Mouse (Mus musculus): ENCODE results near the gene Csrp3.

The Csrp3 gene

GRCm38 (mm10) chr7:48847820-48848650 is at the start of gene Csrp3:
TSS of gene Csrp3 (minus strand) at chr7:48848033.
- peak; percentile 69 to 77 for DNase-seq (ENCODE audit: low spot score in 2 of 2)

GRCm38 (mm10) chr7:48896051-48896450 is 48.2 kb upstream of the Csrp3 start:
- no peak for DNase-seq (ENCODE audit: low spot score in 2 of 2)

GRCm38 (mm10) chr7:48895475-48895874 is 47.6 kb upstream of the Csrp3 start:
- DNase-seq (ENCODE audit: low spot score in 2 of 2), result no peak

GRCm38 (mm10) chr7:48894763-48895162 is 46.9 kb upstream of the Csrp3 start:
- no peak for DNase-seq (ENCODE audit: low spot score in 2 of 2)

GRCm38 (mm10) chr7:48894152-48894551 is 46.3 kb upstream of the Csrp3 start:
- peak in 1 of 2 experiments; percentile 52 for DNase-seq (ENCODE audit: low spot score in 2 of 2)

- no peak for DNase-seq (ENCODE audit: low spot score in 2 of 2)
Observed at GRCm38 (mm10) chr7:48893093-48893492, 45.3 kb upstream of the Csrp3 start.

GRCm38 (mm10) chr7:48891029-48891428 is 43.2 kb upstream of the Csrp3 start:
- DNase-seq (ENCODE audit: low spot score in 2 of 2), result no peak

GRCm38 (mm10) chr7:48888751-48889150 is 40.9 kb upstream of the Csrp3 start:
- no peak for DNase-seq (ENCODE audit: low spot score in 2 of 2)

- no peak for DNase-seq (ENCODE audit: low spot score in 2 of 2)
Observed at GRCm38 (mm10) chr7:48887973-48888372, 40.1 kb upstream of the Csrp3 start.

GRCm38 (mm10) chr7:48884266-48884611 is 36.4 kb upstream of the Csrp3 start:
- DNase-seq (ENCODE audit: low spot score in 2 of 2), result no peak

- DNase-seq (ENCODE audit: low spot score in 2 of 2), result no peak
Observed at GRCm38 (mm10) chr7:48883525-48884265, 35.9 kb upstream of the Csrp3 start.

GRCm38 (mm10) chr7:48881971-48882609 is 34.3 kb upstream of the Csrp3 start:
- peak in 1 of 2 experiments; percentile 35 for DNase-seq (ENCODE audit: low spot score in 2 of 2)

GRCm38 (mm10) chr7:48881486-48881885 is 33.7 kb upstream of the Csrp3 start, which contains the start of gene E2f8:
TSS of gene E2f8 (minus strand) at chr7:48881596.
- DNase-seq (ENCODE audit: low spot score in 2 of 2), result peak; percentile 49 to 59

GRCm38 (mm10) chr7:48880591-48881481 is 33.0 kb upstream of the Csrp3 start:
- DNase-seq (ENCODE audit: low spot score in 2 of 2), result peak; percentile 93 to 95

- no peak for DNase-seq (ENCODE audit: low spot score in 2 of 2)
Observed at GRCm38 (mm10) chr7:48879574-48879973, 31.7 kb upstream of the Csrp3 start.

GRCm38 (mm10) chr7:48877786-48878390 is 30.1 kb upstream of the Csrp3 start:
- DNase-seq (ENCODE audit: low spot score in 2 of 2), result no peak

- DNase-seq (ENCODE audit: low spot score in 2 of 2), result peak; percentile 42 to 55
Observed at GRCm38 (mm10) chr7:48876526-48876925, 28.7 kb upstream of the Csrp3 start.

GRCm38 (mm10) chr7:48875096-48875495 is 27.3 kb upstream of the Csrp3 start:
- DNase-seq (ENCODE audit: low spot score in 2 of 2), result no peak

- DNase-seq (ENCODE audit: low spot score in 2 of 2), result no peak
Observed at GRCm38 (mm10) chr7:48871292-48871691, 23.5 kb upstream of the Csrp3 start.

- DNase-seq (ENCODE audit: low spot score in 2 of 2), result no peak
Observed at GRCm38 (mm10) chr7:48870579-48871180, 22.8 kb upstream of the Csrp3 start.

- no peak for DNase-seq (ENCODE audit: low spot score in 2 of 2)
Observed at GRCm38 (mm10) chr7:48870144-48870543, 22.3 kb upstream of the Csrp3 start.
